Mouse (Mus musculus): ENCODE data around the gene Zbtb7a. TPM values are rescaled to one million over a fixed set of nuclear protein-coding genes. Genes with fewer than 3 reads are reported as not detected.
A peak's percentile ranks its signal among the peaks of the same experiment; 100 is the strongest.
"Not testable (repeated sequence)": the region's sequence is repeated elsewhere in the genome, so short reads cannot be mapped to it uniquely, and the experiment has no call there.

Zbtb7a gene
- polyA plus RNA-seq, 1 experiment from 2014 or later, result 16.2 TPM

GRCm38 (mm10) chr10:81161602-81162317 is 26.7 kb downstream of the Zbtb7a start:
- Histone ChIP-seq H3K4me2 (no peak overlapping the region), H3K4me1 (peaks cover 22% of the 10 kb centered on the region), H3K9me3 (no peaks in the 10 kb centered on the region), H3K9ac (no peak overlapping the region), H3K36me3 (replicated peaks) (peaks cover 25% of the 10 kb centered on the region), H3K4me3 (no peak overlapping the region), H3K27me3 (replicated peaks) (no peaks in the 10 kb centered on the region), H3K27ac (no peak overlapping the region)
- ATAC-seq (replicated peaks), result no peak
- WGBS, result 96% methylated on average over 8 of the region's 8 CpGs

GRCm38 (mm10) chr10:81162318-81162652 is 27.3 kb downstream of the Zbtb7a start:
- Histone ChIP-seq H3K27me3 (replicated peaks) (no peaks in the 10 kb centered on the region), H3K4me1 (peaks cover 26% of the 10 kb centered on the region), H3K4me3 (no peak overlapping the region), H3K36me3 (replicated peaks) (peaks cover 19% of the 10 kb centered on the region; the same call in 1 of the 2 replicates), H3K9me3 (no peaks in the 10 kb centered on the region), H3K27ac (no peak overlapping the region), H3K9ac (no peak overlapping the region), H3K4me2 (no peak overlapping the region)
- WGBS, result 75% methylated on average over 2 of the region's 2 CpGs
- no peak for ATAC-seq (replicated peaks)

- Histone ChIP-seq H3K4me2 (no peak overlapping the region), H3K4me3 (no peak overlapping the region), H3K27me3 (replicated peaks) (no peaks in the 10 kb centered on the region), H3K36me3 (replicated peaks) (0 out of 2 replicates have a peak, but pooled peaks cover 11% of the 10 kb centered on the region), H3K9me3 (no peaks in the 10 kb centered on the region), H3K27ac (no peak overlapping the region), H3K9ac (no peak overlapping the region), H3K4me1 (peaks cover 34% of the 10 kb centered on the region)
- WGBS, result 94% methylated on average over 8 of the region's 8 CpGs
- no peak for ATAC-seq (replicated peaks)
Measured at GRCm38 (mm10) chr10:81165118-81165517, 30.1 kb downstream of the Zbtb7a start.

- peak within 1 kb of the TSS; percentile 75 for H3K4me2 ChIP-seq
- peak within 1 kb of the TSS; percentile 70 for H3K9ac ChIP-seq
- no peaks in the 10 kb centered on the region for H3K27me3 ChIP-seq (replicated peaks)
- H3K4me3 ChIP-seq, result peak within 1 kb of the TSS; percentile 70
- ATAC-seq (replicated peaks), result peak; percentile 88
- H3K9me3 ChIP-seq, result no peaks in the 10 kb centered on the region
- peak within 1 kb of the TSS; percentile 74 for H3K27ac ChIP-seq
- peaks cover 29% of the 10 kb centered on the region for H3K4me1 ChIP-seq
- no peaks in the 10 kb centered on the region for H3K36me3 ChIP-seq (replicated peaks)
- 0% methylated on average over 46 of the region's 64 CpGs for WGBS
Measured at GRCm38 (mm10) chr10:81167200-81168086, 32.4 kb downstream of the Zbtb7a start, which contains the start of gene Pias4. TSS of gene Pias4 (minus strand) at chr10:81167923.

GRCm38 (mm10) chr10:81168087-81168431 is 33.0 kb downstream of the Zbtb7a start:
- Histone ChIP-seq H3K4me2 (peak overlapping the region; percentile 71), H3K36me3 (replicated peaks) (no peaks in the 10 kb centered on the region), H3K9ac (peak overlapping the region; percentile 51; the same call in 1 of the 2 replicates), H3K9me3 (no peaks in the 10 kb centered on the region), H3K4me3 (peak overlapping the region; percentile 70), H3K27me3 (replicated peaks) (no peaks in the 10 kb centered on the region), H3K27ac (peak overlapping the region; percentile 74), H3K4me1 (peaks cover 33% of the 10 kb centered on the region)
- WGBS, result 3% methylated on average over 5 of the region's 5 CpGs
- ATAC-seq (replicated peaks), result peak; percentile 73

GRCm38 (mm10) chr10:81168521-81169244 is 33.7 kb downstream of the Zbtb7a start:
- peaks cover 39% of the 10 kb centered on the region for H3K4me1 ChIP-seq
- ATAC-seq (replicated peaks), result peak; percentile 25; the same call in 1 of the 2 replicates
- no peaks in the 10 kb centered on the region for H3K36me3 ChIP-seq (replicated peaks)
- H3K4me3 ChIP-seq, result peak overlapping the region; percentile 70
- no peaks in the 10 kb centered on the region for H3K27me3 ChIP-seq (replicated peaks)
- H3K9me3 ChIP-seq, result no peaks in the 10 kb centered on the region
- WGBS, result 2% methylated on average over 29 of the region's 29 CpGs
- peak overlapping the region; percentile 71 for H3K4me2 ChIP-seq
- peak overlapping the region; percentile 51 for H3K9ac ChIP-seq
- H3K27ac ChIP-seq, result peak overlapping the region; percentile 74

- H3K9me3 ChIP-seq; H3K27ac ChIP-seq; ATAC-seq (replicated peaks); H3K27me3 ChIP-seq (replicated peaks); H3K4me3 ChIP-seq; H3K9ac ChIP-seq; H3K36me3 ChIP-seq (replicated peaks): not testable (repeated sequence)
- Histone ChIP-seq H3K4me1 (peaks cover 47% of the 10 kb centered on the region), H3K4me2 (peak overlapping the region; percentile 71; the same call in 1 of the 2 replicates)
- WGBS, result 45% methylated on average over 7 of the region's 14 CpGs
Measured at GRCm38 (mm10) chr10:81169411-81169900, 34.4 kb downstream of the Zbtb7a start.

- H3K36me3 ChIP-seq (replicated peaks), result peaks cover 7% of the 10 kb centered on the region; the same call in 1 of the 2 replicates
- peak overlapping the region; percentile 21 for H3K4me3 ChIP-seq
- 2% methylated on average over 21 of the region's 21 CpGs for WGBS
- H3K27ac ChIP-seq, result peak overlapping the region; percentile 94
- no peaks in the 10 kb centered on the region for H3K9me3 ChIP-seq
- H3K9ac ChIP-seq, result peak overlapping the region; percentile 43
- peaks cover 53% of the 10 kb centered on the region for H3K4me1 ChIP-seq
- H3K27me3 ChIP-seq (replicated peaks), result no peaks in the 10 kb centered on the region
- H3K4me2 ChIP-seq, result peak overlapping the region; percentile 53
- 0 out of 2 replicates have a peak, but pooled peaks have one; percentile 8 for ATAC-seq (replicated peaks)
Measured at GRCm38 (mm10) chr10:81173132-81173531, 38.1 kb downstream of the Zbtb7a start.

- Histone ChIP-seq H3K4me2 (peak overlapping the region; percentile 91), H3K4me1 (peaks cover 52% of the 10 kb centered on the region), H3K36me3 (replicated peaks) (peaks cover 23% of the 10 kb centered on the region), H3K27me3 (replicated peaks) (no peaks in the 10 kb centered on the region), H3K4me3 (peak overlapping the region; percentile 37), H3K9me3 (no peaks in the 10 kb centered on the region), H3K27ac (peak overlapping the region; percentile 94), H3K9ac (peak overlapping the region; percentile 45)
- ATAC-seq (replicated peaks), result peak; percentile 62
- WGBS, result under 1% methylated on average over 29 of the region's 29 CpGs
Measured at GRCm38 (mm10) chr10:81174617-81175344, 39.8 kb downstream of the Zbtb7a start.

GRCm38 (mm10) chr10:81175345-81175701 is 40.3 kb downstream of the Zbtb7a start:
- H3K36me3 ChIP-seq (replicated peaks), result peaks cover 29% of the 10 kb centered on the region
- H3K9ac ChIP-seq, result peak overlapping the region; percentile 45; the same call in 1 of the 2 replicates
- WGBS, result 5% methylated on average over 4 of the region's 4 CpGs
- peak overlapping the region; percentile 96 for H3K4me3 ChIP-seq
- not testable (repeated sequence) for H3K27me3 ChIP-seq (replicated peaks); ATAC-seq (replicated peaks); H3K9me3 ChIP-seq
- H3K4me2 ChIP-seq, result peak overlapping the region; percentile 91
- H3K27ac ChIP-seq, result peak overlapping the region; percentile 94
- peaks cover 55% of the 10 kb centered on the region for H3K4me1 ChIP-seq

GRCm38 (mm10) chr10:81175936-81176465 is 41.0 kb downstream of the Zbtb7a start:
- Histone ChIP-seq H3K36me3 (replicated peaks) (peaks cover 35% of the 10 kb centered on the region), H3K9ac (no peak overlapping the region; the same call in 1 of the 2 replicates), H3K4me2 (peak overlapping the region; percentile 91), H3K4me3 (peak overlapping the region; percentile 96), H3K27ac (peak overlapping the region; percentile 94), H3K4me1 (peaks cover 55% of the 10 kb centered on the region), H3K27me3 (replicated peaks) (no peaks in the 10 kb centered on the region), H3K9me3 (no peaks in the 10 kb centered on the region)
- 6% methylated on average over 13 of the region's 13 CpGs for WGBS
- ATAC-seq (replicated peaks), result no peak

Measured in midbrain, embryonic 15.5 days (tissue).